Comparison of ENCODE assay signal across 9 mouse cellular contexts in genomic region chr2:157027106-157028008, GRCm38 (mm10). TPM values are rescaled to one million over a fixed set of nuclear protein-coding genes. Genes with fewer than 3 reads are reported as not detected.
DNase-seq lines count a peak whose midpoint lies in the region; ATAC-seq and TF ChIP-seq lines count a peak whose summit lies in the region.
"Had no signal": no experiment of that assay in that cellular context is flagged by ENCODE, and none has a peak within 500 bp of the region (broad histone marks: within the 10 kb centered on the region; RNA-seq: fewer than 3 reads in every experiment).

No protein-coding gene starts in this region.

- no peak for TF ChIP-seq POLR2A in thymus, adult 2 months (IDR thresholded peaks at IDR 0.05; ENCODE audit: control insufficient read depth, extremely low read depth, insufficient read depth, low read length, poor library complexity)

- 0 out of 2 replicates have a peak, but pooled peaks have one; percentile 39 for ATAC-seq in hindbrain, postnatal 0 days
- ATAC-seq in hindbrain, embryonic 13.5 days (ENCODE audit: low FRiP score) = no peak
- ATAC-seq in heart, embryonic 16.5 days (replicated peaks; ENCODE audit: extremely low read depth, insufficient read depth, low FRiP score) = peak; percentile 80
- ATAC-seq in liver, embryonic 15.5 days (ENCODE audit: insufficient read depth) = peak; percentile 91

- no peak overlapping the region for H3K9ac ChIP-seq in hindbrain, postnatal 0 days (replicated peaks; ENCODE audit: low read length)
- H3K9ac ChIP-seq in hindbrain, embryonic 13.5 days = no peak overlapping the region
- no peak overlapping the region for H3K9ac ChIP-seq in heart, embryonic 16.5 days (ENCODE audit: low read length)
- H3K9ac ChIP-seq in liver, embryonic 15.5 days = peak overlapping the region; percentile 61

- no peaks in the 10 kb centered on the region for H3K27me3 ChIP-seq in hindbrain, postnatal 0 days (ENCODE audit: insufficient read depth, low read length)
- H3K27me3 ChIP-seq in hindbrain, embryonic 13.5 days = no peaks in the 10 kb centered on the region
- H3K27me3 ChIP-seq in heart, embryonic 16.5 days (ENCODE audit: control insufficient read depth, insufficient read depth, low read length) = no peaks in the 10 kb centered on the region
- H3K27me3 ChIP-seq in liver, embryonic 15.5 days = no peaks in the 10 kb centered on the region
- H3K27me3 ChIP-seq in thymus, adult 2 months (ENCODE audit: control insufficient read depth, insufficient read depth, low read length) = no peaks in the 10 kb centered on the region
- no peaks in the 10 kb centered on the region for H3K27me3 ChIP-seq in midbrain, embryonic 10.5 days (ENCODE audit: low read depth, poor library complexity, severe bottlenecking)

- H3K4me2 ChIP-seq in hindbrain, postnatal 0 days (ENCODE audit: low read depth, low read length) = no peak overlapping the region
- no peak overlapping the region for H3K4me2 ChIP-seq in hindbrain, embryonic 13.5 days
- H3K4me2 ChIP-seq in heart, embryonic 16.5 days (ENCODE audit: low read depth, low read length) = no peak overlapping the region
- peak overlapping the region; percentile 87 for H3K4me2 ChIP-seq in liver, embryonic 15.5 days

- peak; percentile 14; the same call in 1 of the 2 replicates for TF ChIP-seq CTCF in hindbrain, postnatal 0 days (IDR thresholded peaks at IDR 0.05; ENCODE audit: low read depth)
- TF ChIP-seq CTCF in thymus, adult 2 months (IDR thresholded peaks at IDR 0.05; ENCODE audit: borderline replicate concordance, control insufficient read depth, extremely low read depth, insufficient read depth, low read length, poor library complexity) = no peak

- no peak overlapping the region for H3K4me3 ChIP-seq in hindbrain, postnatal 0 days (ENCODE audit: low read length)
- H3K4me3 ChIP-seq in hindbrain, embryonic 13.5 days = no peak overlapping the region
- no peak overlapping the region for H3K4me3 ChIP-seq in heart, embryonic 16.5 days (ENCODE audit: low read length)
- peak overlapping the region; percentile 61 for H3K4me3 ChIP-seq in liver, embryonic 15.5 days (replicated peaks)
- no peak overlapping the region for H3K4me3 ChIP-seq in thymus, adult 2 months (ENCODE audit: control insufficient read depth, insufficient read depth, low read length)
- H3K4me3 ChIP-seq in midbrain, embryonic 10.5 days = no peak overlapping the region

- H3K4me1 ChIP-seq in hindbrain, postnatal 0 days (ENCODE audit: insufficient read depth, low read length) = no peaks in the 10 kb centered on the region
- H3K4me1 ChIP-seq in hindbrain, embryonic 13.5 days (replicated peaks) = no peaks in the 10 kb centered on the region
- peaks cover 6% of the 10 kb centered on the region for H3K4me1 ChIP-seq in heart, embryonic 16.5 days (ENCODE audit: control insufficient read depth, insufficient read depth, low read length)
- peaks cover 46% of the 10 kb centered on the region for H3K4me1 ChIP-seq in liver, embryonic 15.5 days (replicated peaks)
- no peaks in the 10 kb centered on the region for H3K4me1 ChIP-seq in thymus, adult 2 months (replicated peaks; ENCODE audit: control insufficient read depth, insufficient read depth, low read length)
- no peaks in the 10 kb centered on the region for H3K4me1 ChIP-seq in midbrain, embryonic 10.5 days

- 78% methylated on average over 21 of the region's 21 CpGs for WGBS in hindbrain, postnatal 0 days
- 90% methylated on average over 21 of the region's 21 CpGs for WGBS in hindbrain, embryonic 13.5 days
- 63% methylated on average over 21 of the region's 21 CpGs for WGBS in heart, embryonic 16.5 days
- WGBS in liver, embryonic 15.5 days (ENCODE audit: insufficient replicate concordance) = 20% methylated on average over 21 of the region's 21 CpGs
- 81% methylated on average over 21 of the region's 21 CpGs for WGBS in thymus, adult 2 months
- WGBS in midbrain, embryonic 10.5 days = 93% methylated on average over 21 of the region's 21 CpGs

- peaks cover 90% of the 10 kb centered on the region for H3K36me3 ChIP-seq in hindbrain, postnatal 0 days (ENCODE audit: insufficient read depth, low read length)
- peaks cover 98% of the 10 kb centered on the region for H3K36me3 ChIP-seq in hindbrain, embryonic 13.5 days
- H3K36me3 ChIP-seq in heart, embryonic 16.5 days (ENCODE audit: control insufficient read depth, insufficient read depth) = peaks cover 77% of the 10 kb centered on the region
- H3K36me3 ChIP-seq in liver, embryonic 15.5 days (replicated peaks) = peaks cover 61% of the 10 kb centered on the region
- H3K36me3 ChIP-seq in thymus, adult 2 months (ENCODE audit: control insufficient read depth, insufficient read depth, low read length) = no peaks in the 10 kb centered on the region
- peaks cover 98% of the 10 kb centered on the region for H3K36me3 ChIP-seq in midbrain, embryonic 10.5 days

- DNase-seq in hindbrain, postnatal 0 days (ENCODE audit: low spot score) = peak; percentile 64
- peak; percentile 79 for DNase-seq in cerebellum, adult 8-10 months
- no peak for DNase-seq in thymus, adult 2 months
- no peak for DNase-seq in gastrocnemius, postnatal 10 days
- no peak for DNase-seq in midbrain, embryonic 10.5 days (ENCODE audit: low spot score)

- no peaks in the 10 kb centered on the region for H3K9me3 ChIP-seq in hindbrain, postnatal 0 days (ENCODE audit: low read length)
- no peaks in the 10 kb centered on the region; the same call in 1 of the 2 replicates for H3K9me3 ChIP-seq in hindbrain, embryonic 13.5 days
- peaks cover 7% of the 10 kb centered on the region for H3K9me3 ChIP-seq in heart, embryonic 16.5 days (replicated peaks; ENCODE audit: control insufficient read depth, low read length)
- peaks cover 2% of the 10 kb centered on the region; the same call in 1 of the 2 replicates for H3K9me3 ChIP-seq in liver, embryonic 15.5 days (replicated peaks)
- peaks cover 9% of the 10 kb centered on the region for H3K9me3 ChIP-seq in midbrain, embryonic 10.5 days (replicated peaks)

- no peak overlapping the region for H3K27ac ChIP-seq in hindbrain, postnatal 0 days
- H3K27ac ChIP-seq in hindbrain, embryonic 13.5 days = no peak overlapping the region
- H3K27ac ChIP-seq in heart, embryonic 16.5 days (ENCODE audit: low read length) = peak overlapping the region; percentile 65
- peak overlapping the region; percentile 92 for H3K27ac ChIP-seq in liver, embryonic 15.5 days (replicated peaks)
- no peak overlapping the region for H3K27ac ChIP-seq in thymus, adult 2 months (ENCODE audit: control insufficient read depth, insufficient read depth, low read length)
- no peak overlapping the region; the same call in 1 of the 2 replicates for H3K27ac ChIP-seq in midbrain, embryonic 10.5 days (replicated peaks)

RNA-seq across cellular contexts. Expression of gene Dsn1, which starts 20.4 kb away (rescaled TPM):
- total RNA-seq in hindbrain, postnatal 0 days (2014; rRNA removed) = 6.3 and 9.5 TPM in 2 replicates
- 11.9 and 12.7 TPM in 2 replicates for polyA plus RNA-seq in hindbrain, postnatal 0 days (2015; fragmentation: Nextera tagmentation; extraction: Ambion mirVana)
- polyA plus RNA-seq in hindbrain, embryonic 13.5 days (2015; fragmentation: Nextera tagmentation; extraction: Ambion mirVana) = 12.3 and 13.2 TPM in 2 replicates
- 31.1 and 34.5 TPM in 2 replicates for polyA plus RNA-seq in heart, embryonic 16.5 days (2015; fragmentation: Nextera tagmentation; extraction: Ambion mirVana)
- polyA plus RNA-seq in liver, embryonic 15.5 days (2015; fragmentation: Nextera tagmentation; extraction: Ambion mirVana) = 28.9 and 29.5 TPM in 2 replicates
- polyA plus RNA-seq in thymus, adult 2 months (2012; rRNA removed) = 11.9 and 12.3 TPM in 2 replicates
- 1 to 10 TPM; 5.3 to 6.0 TPM for total RNA-seq in gastrocnemius, postnatal 10 days (2021)
- 52.4 and 57.5 TPM in 2 replicates for polyA plus RNA-seq in midbrain, embryonic 10.5 days (2016; fragmentation: Nextera tagmentation; extraction: Ambion mirVana)

RNA-seq across cellular contexts. Expression of gene Ndrg3, which starts 35.5 kb away (rescaled TPM):
- 177 and 183 TPM in 2 replicates for total RNA-seq in hindbrain, postnatal 0 days (2014; rRNA removed)
- 162 and 167 TPM in 2 replicates for polyA plus RNA-seq in hindbrain, postnatal 0 days (2015; fragmentation: Nextera tagmentation; extraction: Ambion mirVana)
- polyA plus RNA-seq in hindbrain, embryonic 13.5 days (2015; fragmentation: Nextera tagmentation; extraction: Ambion mirVana) = 90.3 and 95.0 TPM in 2 replicates
- 41.4 and 60.0 TPM in 2 replicates for polyA plus RNA-seq in heart, embryonic 16.5 days (2015; fragmentation: Nextera tagmentation; extraction: Ambion mirVana)
- 32.9 and 35.1 TPM in 2 replicates for polyA plus RNA-seq in liver, embryonic 15.5 days (2015; fragmentation: Nextera tagmentation; extraction: Ambion mirVana)
- 171 and 197 TPM in 2 replicates for polyA plus RNA-seq in thymus, adult 2 months (2012; rRNA removed)
- total RNA-seq in gastrocnemius, postnatal 10 days (2021) = 10 to 100 TPM; 22.5 to 26.1 TPM
- polyA plus RNA-seq in midbrain, embryonic 10.5 days (2016; fragmentation: Nextera tagmentation; extraction: Ambion mirVana) = 43.5 and 46.0 TPM in 2 replicates

RNA-seq across cellular contexts. Expression of gene Soga1, which starts 51.7 kb away (rescaled TPM):
- total RNA-seq in hindbrain, postnatal 0 days (2014; rRNA removed) = 120 and 151 TPM in 2 replicates
- 3.5 and 3.6 TPM in 2 replicates for polyA plus RNA-seq in hindbrain, postnatal 0 days (2015; fragmentation: Nextera tagmentation; extraction: Ambion mirVana)
- 6.2 and 6.4 TPM in 2 replicates for polyA plus RNA-seq in hindbrain, embryonic 13.5 days (2015; fragmentation: Nextera tagmentation; extraction: Ambion mirVana)
- 1.7 and 3.1 TPM in 2 replicates for polyA plus RNA-seq in heart, embryonic 16.5 days (2015; fragmentation: Nextera tagmentation; extraction: Ambion mirVana)
- 1.4 and 1.7 TPM in 2 replicates for polyA plus RNA-seq in liver, embryonic 15.5 days (2015; fragmentation: Nextera tagmentation; extraction: Ambion mirVana)
- 5.2 and 5.3 TPM in 2 replicates for polyA plus RNA-seq in thymus, adult 2 months (2012; rRNA removed)
- 10 to 100 TPM; 15.4 to 20.3 TPM for total RNA-seq in gastrocnemius, postnatal 10 days (2021)
- 3.6 and 3.7 TPM in 2 replicates for polyA plus RNA-seq in midbrain, embryonic 10.5 days (2016; fragmentation: Nextera tagmentation; extraction: Ambion mirVana)

RNA-seq across cellular contexts. Expression of gene Tldc2, which starts 59.5 kb away (rescaled TPM):
- not detected in 2 replicates for total RNA-seq in hindbrain, postnatal 0 days (2014; rRNA removed)
- polyA plus RNA-seq in hindbrain, postnatal 0 days (2015; fragmentation: Nextera tagmentation; extraction: Ambion mirVana) = 0.43 TPM in 1 of 2 replicates, not detected in the other
- polyA plus RNA-seq in hindbrain, embryonic 13.5 days (2015; fragmentation: Nextera tagmentation; extraction: Ambion mirVana) = not detected in 2 replicates
- polyA plus RNA-seq in heart, embryonic 16.5 days (2015; fragmentation: Nextera tagmentation; extraction: Ambion mirVana) = not detected in 2 replicates
- not detected in 2 replicates for polyA plus RNA-seq in liver, embryonic 15.5 days (2015; fragmentation: Nextera tagmentation; extraction: Ambion mirVana)
- not detected in 2 replicates for polyA plus RNA-seq in thymus, adult 2 months (2012; rRNA removed)
- not detected for total RNA-seq in gastrocnemius, postnatal 10 days (2021)
- not detected in 2 replicates for polyA plus RNA-seq in midbrain, embryonic 10.5 days (2016; fragmentation: Nextera tagmentation; extraction: Ambion mirVana)
- polyA plus RNA-seq: lung, embryonic 16.5 days had no signal

Comparison
In these comparisons a context has a peak if more than half of its experiments do, and no peak if none do; other contexts are left out.
1. DNase-seq: peak in hindbrain, postnatal 0 days (single experiment) and cerebellum, adult 8-10 months (single experiment); none in thymus, adult 2 months (single experiment), gastrocnemius, postnatal 10 days (single experiment) and midbrain, embryonic 10.5 days (single experiment).
2. H3K27ac ChIP-seq: peak in heart, embryonic 16.5 days (single experiment) and liver, embryonic 15.5 days (single experiment); none in hindbrain, postnatal 0 days (single experiment), hindbrain, embryonic 13.5 days (single experiment), thymus, adult 2 months (single experiment) and midbrain, embryonic 10.5 days (single experiment).